Mouse (Mus musculus) embryonic facial prominence, embryonic 11.5 days (tissue): ENCODE results near the gene Tead1. TPM values are rescaled to one million over a fixed set of nuclear protein-coding genes. Genes with fewer than 3 reads are reported as not detected.

Source experiments
- ATAC-seq: fragments of 200-750 bp; cut with Nextera tagmentation; replicated peaks from 2 replicates; pipeline ENCODE4 v1.8.0; 2017; ENCODE audit warnings: low read depth; ENCODE audit not compliant: insufficient number of reproducible peaks, low FRiP score, low TSS enrichment
- DNase-seq: peaks from one replicate; pipeline ENCODE4 v3.0.0-alpha.2; 2015; ENCODE audit warnings: low spot score
- H3K27ac ChIP-seq: fragments of 300-500 bp; sonication (generic); replicated peaks from 2 replicates; pipeline ENCODE4 v1.5.1; 2014; ENCODE audit warnings: mild to moderate bottlenecking, low read depth, low read length, control low read depth
- H3K27me3 ChIP-seq: fragments of 300-500 bp; sonication (generic); 2 replicates; pipeline ENCODE4 v1.6.1; 2014; ENCODE audit warnings: mild to moderate bottlenecking, low read length, moderate library complexity, mixed read lengths; ENCODE audit not compliant: control insufficient read depth, insufficient read depth
- H3K36me3 ChIP-seq: fragments of 300-500 bp; sonication (generic); replicated peaks from 2 replicates; pipeline ENCODE4 v1.6.1; 2014; ENCODE audit warnings: low read depth, mild to moderate bottlenecking, low read length, moderate library complexity, mixed read lengths; ENCODE audit not compliant: control insufficient read depth, insufficient read depth
- H3K4me1 ChIP-seq: fragments of 300-500 bp; sonication (generic); 2 replicates; pipeline ENCODE4 v1.6.1; 2014; ENCODE audit warnings: low read length, mixed read lengths; ENCODE audit not compliant: control insufficient read depth, insufficient read depth
- H3K4me2 ChIP-seq: fragments of 300-500 bp; sonication (generic); 2 replicates; pipeline ENCODE4 v1.6.1; 2014; ENCODE audit warnings: low read depth, mild to moderate bottlenecking, control low read depth, low read length, moderate library complexity
- H3K4me3 ChIP-seq: fragments of 300-500 bp; sonication (generic); 2 replicates; pipeline ENCODE4 v1.5.1; 2014; ENCODE audit warnings: low read depth, low read length, control low read depth
- H3K9ac ChIP-seq: fragments of 300-500 bp; sonication (generic); replicated peaks from 2 replicates; pipeline ENCODE4 v1.6.1; 2014; ENCODE audit warnings: mild to moderate bottlenecking, control low read depth, low read length
- H3K9me3 ChIP-seq: fragments of 300-500 bp; sonication (generic); replicated peaks from 2 replicates; pipeline ENCODE4 v1.6.1; 2016; ENCODE audit warnings: mild to moderate bottlenecking, low read length, inconsistent platforms, mixed read lengths; ENCODE audit not compliant: control insufficient read depth
- WGBS: fragments of 180-500 bp; shearing (Covaris S2); extraction: QIAGEN DNeasy Blood & Tissue Kit; methylation state at CpG from one replicate; pipeline ENCODE4 v1.1.7; 2014; 5-methylcytosine and 5-hydroxymethylcytosine counted together
- polyA plus RNA-seq: library from polyadenylated mRNA; unstranded; fragments of >200 nt; fragmentation: Nextera tagmentation; extraction: Ambion mirVana; gene quantifications from 2 replicates; pipeline ENCODE4 v1.2.1, GENCODE M21; 2014

The Tead1 gene
- polyA plus RNA-seq, 1 experiment from 2014 or later: 16.7 TPM

DNA sequence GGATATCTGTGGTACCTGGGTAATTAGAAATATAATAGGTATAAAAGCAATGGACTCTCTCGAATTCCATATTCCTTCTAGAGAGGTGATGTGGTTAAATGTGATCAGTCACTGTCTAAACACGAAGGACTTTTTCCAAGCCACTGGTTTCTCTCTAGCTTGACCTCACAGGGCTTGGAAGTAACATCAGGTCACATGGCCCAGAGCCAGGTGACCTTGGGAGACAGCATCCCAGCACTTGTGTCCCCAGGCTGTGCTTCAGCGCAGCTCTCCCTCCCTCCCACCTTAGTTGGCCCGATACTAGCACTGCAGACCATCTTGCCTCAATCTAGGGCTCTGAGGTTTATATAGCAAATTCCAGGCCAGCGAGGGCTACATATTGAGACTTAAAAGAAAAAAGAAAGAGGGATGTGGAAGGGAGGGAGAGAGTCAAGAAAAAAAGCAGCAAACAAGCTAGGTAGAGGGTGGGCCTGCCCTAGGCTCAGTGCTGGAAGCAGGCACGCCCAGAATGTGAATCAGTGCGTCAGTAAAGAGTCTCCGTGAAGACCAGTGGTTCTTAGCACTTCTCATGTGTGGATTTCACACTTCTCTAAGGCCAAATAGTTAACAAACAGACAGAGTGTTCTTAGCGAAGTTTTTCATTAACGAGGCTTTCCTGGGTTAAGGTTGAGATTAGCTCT is 149.0 kb downstream of the Tead1 start:
- no peak for DNase-seq
- H3K4me1 ChIP-seq: peaks cover 17% of the 10 kb centered on the region
- no peaks in the 10 kb centered on the region for H3K27me3 ChIP-seq
- no peaks in the 10 kb centered on the region for H3K9me3 ChIP-seq
- H3K36me3 ChIP-seq: no peaks in the 10 kb centered on the region
- H3K4me3 ChIP-seq: no peak overlapping the region
- 52% methylated on average over 10 of the region's 10 CpGs for WGBS
- H3K9ac ChIP-seq: no peak overlapping the region
- H3K27ac ChIP-seq: 0 out of 2 replicates have a peak overlapping the region, but pooled peaks have one; percentile 25
- H3K4me2 ChIP-seq: no peak overlapping the region
- ATAC-seq: no peak

GRCm38 (mm10) chr7:112828696-112829022 is 149.5 kb downstream of the Tead1 start:
- H3K4me2 ChIP-seq: no peak overlapping the region
- no peaks in the 10 kb centered on the region for H3K36me3 ChIP-seq
- DNase-seq (no peak), ATAC-seq (no peak)
- H3K27ac ChIP-seq: no peak overlapping the region
- H3K4me3 ChIP-seq: no peak overlapping the region
- H3K9ac ChIP-seq: no peak overlapping the region
- H3K4me1 ChIP-seq: peaks cover 14% of the 10 kb centered on the region
- H3K27me3 ChIP-seq: no peaks in the 10 kb centered on the region
- H3K9me3 ChIP-seq: no peaks in the 10 kb centered on the region

DNA sequence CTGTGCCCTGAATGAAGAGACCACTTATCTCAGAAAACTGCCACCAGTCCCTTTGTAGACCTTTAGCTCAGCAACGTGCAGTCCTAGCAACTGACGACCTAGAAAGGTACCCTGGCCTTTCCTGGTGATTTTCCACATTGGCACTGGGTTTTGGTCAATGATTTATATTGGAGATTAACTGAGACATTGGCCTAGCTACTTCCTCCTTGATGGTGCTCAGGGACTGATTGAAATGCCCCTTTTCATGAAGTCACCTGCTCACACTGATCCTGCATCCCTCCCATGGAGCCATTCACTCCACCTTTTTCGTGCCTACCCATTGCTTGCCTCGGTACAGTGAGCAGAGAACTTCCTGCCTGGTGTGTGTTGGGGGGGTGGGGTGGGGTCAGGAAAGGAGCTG is 151.8 kb downstream of the Tead1 start:
- WGBS: 58% methylated on average over 4 of the region's 4 CpGs
- no peak overlapping the region for H3K27ac ChIP-seq
- H3K4me2 ChIP-seq: no peak overlapping the region
- H3K9ac ChIP-seq: no peak overlapping the region
- peaks cover 4% of the 10 kb centered on the region for H3K4me1 ChIP-seq
- H3K9me3 ChIP-seq: no peaks in the 10 kb centered on the region
- no peaks in the 10 kb centered on the region for H3K27me3 ChIP-seq
- H3K4me3 ChIP-seq: no peak overlapping the region
- H3K36me3 ChIP-seq: no peaks in the 10 kb centered on the region
- DNase-seq (no peak), ATAC-seq (no peak)

GRCm38 (mm10) chr7:112831446-112831845 is 152.3 kb downstream of the Tead1 start:
- Histone ChIP-seq H3K27me3 (no peaks in the 10 kb centered on the region), H3K9me3 (no peaks in the 10 kb centered on the region), H3K4me2 (no peak overlapping the region), H3K9ac (no peak overlapping the region), H3K4me3 (no peak overlapping the region), H3K4me1 (peaks cover 3% of the 10 kb centered on the region), H3K27ac (no peak overlapping the region), H3K36me3 (no peaks in the 10 kb centered on the region)
- WGBS: 80% methylated on average over 4 of the region's 4 CpGs
- DNase-seq: no peak
- ATAC-seq: no peak

DNA sequence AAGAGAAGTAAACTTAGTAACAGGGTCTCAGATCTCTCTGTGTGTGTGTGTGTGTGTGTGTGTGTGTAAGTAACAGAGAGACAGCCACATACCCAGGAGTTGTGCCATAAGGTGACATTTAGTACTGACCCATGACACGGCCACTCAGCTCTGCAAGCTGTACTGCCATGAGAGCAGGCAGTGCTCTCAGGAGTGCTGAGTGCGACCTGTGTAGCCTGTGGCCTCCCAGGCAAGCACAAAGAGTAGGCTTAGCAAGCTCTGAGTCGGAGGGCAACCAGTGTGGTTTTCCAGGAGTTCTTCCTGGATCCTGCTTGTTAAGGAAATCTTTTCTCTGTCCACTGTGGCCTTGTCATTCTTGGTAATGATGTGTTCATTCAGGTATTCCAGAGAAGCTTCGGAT is 154.0 kb downstream of the Tead1 start:
- H3K9ac ChIP-seq: no peak overlapping the region
- H3K27ac ChIP-seq: no peak overlapping the region
- H3K4me1 ChIP-seq: peaks cover under 1% of the 10 kb centered on the region
- H3K36me3 ChIP-seq: no peaks in the 10 kb centered on the region
- DNase-seq (no peak), ATAC-seq (no peak)
- no peak overlapping the region for H3K4me2 ChIP-seq
- no peak overlapping the region for H3K4me3 ChIP-seq
- no peaks in the 10 kb centered on the region for H3K9me3 ChIP-seq
- H3K27me3 ChIP-seq: no peaks in the 10 kb centered on the region
- 70% methylated on average over 4 of the region's 4 CpGs for WGBS

DNA sequence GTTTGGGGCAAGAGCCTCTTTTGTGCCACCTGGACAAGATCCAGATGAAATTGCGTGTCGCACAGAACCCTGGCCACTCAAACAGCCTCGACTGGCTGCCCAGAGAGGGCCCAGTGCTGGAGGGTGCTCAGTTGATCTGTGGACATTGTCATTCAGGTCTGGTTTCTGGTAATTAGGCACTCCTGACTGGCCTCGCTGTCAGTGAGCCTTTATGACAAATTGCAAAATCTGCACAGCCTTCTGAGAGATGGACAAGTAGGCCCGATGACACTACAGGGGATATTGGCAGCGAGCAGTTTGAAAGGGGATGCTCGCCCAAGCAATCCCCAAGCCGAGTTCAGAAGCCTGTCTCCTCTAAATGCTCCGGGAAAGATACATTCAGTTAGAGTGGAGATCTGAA is 157.0 kb downstream of the Tead1 start:
- WGBS: 80% methylated on average over 9 of the region's 9 CpGs
- ATAC-seq: no peak
- no peaks in the 10 kb centered on the region; the same call in 1 of the 2 replicates for H3K4me1 ChIP-seq

GRCm38 (mm10) chr7:112838131-112838530 is 159.0 kb downstream of the Tead1 start:
- no peak for ATAC-seq
- Histone ChIP-seq H3K9ac (no peak overlapping the region), H3K4me1 (no peaks in the 10 kb centered on the region; the same call in 1 of the 2 replicates), H3K27me3 (no peaks in the 10 kb centered on the region), H3K4me3 (no peak overlapping the region), H3K36me3 (no peaks in the 10 kb centered on the region), H3K4me2 (no peak overlapping the region), H3K27ac (no peak overlapping the region), H3K9me3 (no peaks in the 10 kb centered on the region)
- 89% methylated on average over 6 of the region's 6 CpGs for WGBS
- DNase-seq: no peak

More for the DNA sequence above, 157.0 kb downstream of the Tead1 start:
- no peak overlapping the region for H3K9ac ChIP-seq
- DNase-seq: no peak
- H3K4me2 ChIP-seq: no peak overlapping the region
- no peak overlapping the region for H3K27ac ChIP-seq
- no peak overlapping the region for H3K4me3 ChIP-seq
- H3K27me3 ChIP-seq: no peaks in the 10 kb centered on the region
- H3K36me3 ChIP-seq: no peaks in the 10 kb centered on the region
- no peaks in the 10 kb centered on the region for H3K9me3 ChIP-seq

DNA sequence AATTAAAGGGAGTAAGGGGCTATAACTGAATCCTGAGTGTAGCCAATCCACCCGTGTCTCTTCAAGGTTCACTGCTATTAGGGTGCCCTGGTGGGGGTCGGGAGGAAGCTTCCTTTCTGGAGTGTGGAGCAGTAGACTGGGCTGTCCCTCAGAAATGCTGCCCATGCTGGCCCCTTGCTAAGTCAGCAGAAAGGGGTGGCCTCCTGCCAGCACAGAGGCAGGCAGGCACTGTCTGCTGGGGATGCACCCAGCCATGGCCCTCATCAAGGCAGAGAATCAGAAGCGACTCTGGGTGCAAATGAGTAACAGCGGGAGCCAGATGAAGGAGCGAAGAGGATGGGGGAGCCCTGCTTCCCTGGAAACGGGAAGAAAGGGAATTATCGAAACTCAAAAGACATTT is 161.2 kb downstream of the Tead1 start:
- Histone ChIP-seq H3K4me1 (no peaks in the 10 kb centered on the region; the same call in 1 of the 2 replicates), H3K4me3 (no peak overlapping the region), H3K36me3 (no peaks in the 10 kb centered on the region), H3K27me3 (no peaks in the 10 kb centered on the region), H3K9ac (no peak overlapping the region), H3K9me3 (no peaks in the 10 kb centered on the region), H3K4me2 (no peak overlapping the region), H3K27ac (no peak overlapping the region)
- DNase-seq (no peak), ATAC-seq (no peak)
- 49% methylated on average over 7 of the region's 7 CpGs for WGBS
